Mouse (Mus musculus) embryo, embryonic 10.5 days (tissue): Measurements from ENCODE around the gene Nedd9.

Experiments used
- DNase-seq: peaks from one replicate; pipeline ENCODE4 v3.0.0-alpha.2; 2015; ENCODE audit warnings: low spot score

The Nedd9 gene

DNA sequence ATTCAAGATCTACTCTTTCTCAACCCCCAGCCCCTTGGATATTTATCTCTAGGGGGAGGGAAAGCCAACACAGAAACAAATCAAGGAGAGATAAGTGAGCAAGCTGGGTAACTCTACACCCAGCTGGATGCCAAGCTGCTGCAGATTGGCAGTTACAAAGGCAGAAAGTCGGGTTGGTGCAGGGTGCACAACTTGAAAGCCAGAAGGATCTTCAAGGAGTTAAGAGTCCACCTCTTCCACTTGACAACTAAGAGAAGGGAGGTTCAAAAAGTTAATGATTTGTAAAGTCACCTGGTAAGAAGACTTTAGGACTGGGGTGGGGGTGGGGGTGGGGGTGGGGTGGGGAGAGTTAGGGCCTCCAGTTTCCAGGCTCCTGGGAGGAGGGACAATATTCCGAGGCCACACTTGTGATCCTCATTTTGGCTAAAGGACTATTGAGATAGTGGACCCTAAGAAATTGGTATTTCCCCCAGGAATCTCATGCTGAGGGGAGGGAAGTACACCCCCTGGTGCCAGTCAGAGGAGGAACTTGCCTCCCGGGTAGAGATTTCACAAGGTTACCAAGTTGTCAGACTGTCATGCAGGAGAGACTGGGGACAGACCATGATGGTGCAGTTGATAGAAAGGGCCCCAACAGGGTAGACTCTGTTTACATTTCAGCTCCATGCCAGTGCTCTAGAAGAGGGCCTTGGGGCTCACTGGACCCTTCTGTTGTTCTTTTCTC, 143.8 kb downstream of the Nedd9 start:
- DNase-seq = no peak

DNA sequence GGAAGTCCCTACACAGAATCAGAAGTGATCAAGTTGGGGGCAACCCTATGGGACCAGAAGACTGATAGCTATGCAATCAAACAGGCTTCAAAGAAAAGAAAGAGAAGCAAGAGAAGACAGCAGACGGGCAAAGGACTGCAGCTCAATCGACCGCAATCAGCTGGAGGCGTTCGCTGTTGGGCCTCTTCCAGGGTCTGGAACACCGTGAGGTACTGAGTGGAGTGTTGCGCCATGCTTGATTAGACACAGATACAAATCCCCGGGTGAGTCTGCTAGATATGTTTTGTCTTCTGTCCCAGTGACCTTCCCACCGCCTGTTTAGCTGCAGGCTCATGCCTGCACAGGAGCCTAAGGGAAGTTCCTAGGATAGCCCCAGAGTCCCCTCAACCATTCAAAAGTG, 145.7 kb downstream of the Nedd9 start:
- DNase-seq = no peak

DNA sequence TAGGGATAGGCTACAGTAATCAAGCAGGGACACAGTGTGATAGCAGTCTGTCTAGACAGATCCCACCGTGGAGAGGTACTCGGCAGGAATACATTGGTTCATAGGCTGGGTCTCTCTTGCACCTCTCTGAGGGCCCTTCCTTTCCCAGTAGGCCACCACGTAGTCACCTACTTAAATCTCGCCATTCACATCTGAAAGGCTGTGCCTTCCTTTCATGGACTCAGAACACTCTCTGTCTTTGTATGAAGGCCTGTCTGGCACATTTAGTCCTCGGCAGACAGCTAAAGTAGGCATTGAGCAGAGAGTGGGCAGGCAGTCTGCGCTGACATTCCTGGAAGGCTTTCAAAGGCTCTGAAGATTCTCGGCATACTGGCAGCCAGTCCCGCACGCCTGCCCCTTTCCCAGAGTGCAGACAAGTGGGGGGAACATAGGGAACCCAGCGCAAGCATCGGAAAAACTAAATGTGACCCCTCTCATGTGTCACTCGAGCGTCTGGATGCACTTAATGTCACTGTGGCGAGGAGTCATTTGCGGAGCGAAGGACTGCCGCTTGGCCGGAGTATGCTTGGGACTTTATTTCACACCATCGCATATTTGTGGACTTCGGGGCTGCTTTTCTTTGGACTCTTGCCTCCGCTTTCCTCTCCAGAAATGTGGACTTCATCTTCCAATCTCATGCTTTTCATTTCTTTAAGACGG, 147.4 kb downstream of the Nedd9 start:
- no peak for DNase-seq

DNA sequence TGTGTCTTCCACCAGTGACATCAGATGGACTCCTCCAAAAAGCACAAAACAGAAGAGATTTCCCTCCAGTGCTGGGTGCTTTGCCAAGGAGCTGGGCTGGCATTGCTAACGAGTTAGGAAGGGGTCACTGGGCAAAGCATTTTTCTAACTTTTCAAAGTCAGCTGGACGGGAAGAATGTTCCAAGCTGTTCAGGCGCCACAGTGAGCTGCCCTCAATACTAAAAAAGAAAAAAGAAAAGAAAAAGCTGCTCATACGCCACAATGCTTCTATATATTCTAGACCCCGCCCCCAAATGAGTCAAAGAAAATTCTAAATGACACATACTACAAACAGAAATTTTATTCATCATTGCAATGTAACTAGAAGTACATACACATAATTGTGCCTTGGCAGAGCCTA, 148.0 kb downstream of the Nedd9 start:
- DNase-seq = no peak

DNA sequence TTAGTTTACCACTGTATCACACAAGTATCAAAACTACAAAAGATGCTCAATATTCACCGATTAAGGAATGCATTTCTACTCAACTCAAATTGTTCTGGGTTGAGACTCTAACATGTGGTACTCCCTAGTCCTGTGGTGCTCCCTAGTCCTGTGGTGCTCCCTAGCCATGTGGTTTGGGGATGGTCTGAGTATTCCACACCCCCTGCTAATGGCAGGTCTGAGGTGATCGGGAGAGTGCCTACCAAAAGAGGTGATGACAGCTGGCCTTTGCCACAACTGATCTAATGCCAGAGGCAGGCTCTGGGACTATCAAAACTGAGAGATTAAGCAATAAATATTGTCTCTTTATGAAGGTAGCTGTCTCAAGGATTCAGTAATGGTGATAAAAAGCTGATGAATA, 149.8 kb downstream of the Nedd9 start:
- DNase-seq = no peak

DNA sequence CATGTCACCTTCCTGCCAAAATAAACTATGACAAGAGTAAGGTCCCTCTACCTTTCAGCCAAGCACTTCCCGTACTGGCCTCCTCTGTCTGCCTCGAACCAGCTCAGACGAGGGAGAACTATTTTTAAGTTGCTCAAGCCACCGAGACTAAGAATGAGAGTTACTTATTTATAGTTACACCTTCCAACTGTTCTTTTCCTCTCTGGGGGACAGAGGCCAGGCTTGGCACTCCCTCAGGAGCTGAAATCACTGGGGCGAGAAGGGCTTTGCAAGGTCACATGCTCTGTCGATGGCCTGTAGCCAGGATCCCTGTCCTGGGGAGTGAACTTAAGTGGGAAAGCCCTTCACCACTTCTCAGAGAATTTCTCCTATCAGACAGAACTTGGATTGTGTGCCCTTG, 150.9 kb downstream of the Nedd9 start:
- no peak for DNase-seq

DNA sequence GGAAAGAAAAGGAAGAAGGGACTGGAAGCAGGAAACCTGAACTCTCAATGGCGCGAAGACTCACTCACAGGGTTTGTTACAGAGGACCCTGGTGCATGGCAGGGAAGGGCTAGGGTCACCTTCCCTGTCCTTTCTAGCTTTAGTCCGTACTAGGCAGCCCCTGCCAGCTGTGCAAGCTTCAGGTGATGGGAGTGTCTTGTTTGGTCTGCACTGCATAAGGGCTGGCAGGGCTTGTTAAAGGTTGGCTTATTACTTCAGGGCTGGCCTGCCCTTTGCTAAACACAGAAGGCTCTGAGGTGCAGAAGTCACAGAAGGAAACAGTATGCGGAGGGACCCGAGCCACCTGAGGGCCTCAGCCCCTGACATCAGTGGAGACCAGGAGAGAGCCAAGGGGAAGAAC, 151.4 kb downstream of the Nedd9 start:
- DNase-seq = no peak

DNA sequence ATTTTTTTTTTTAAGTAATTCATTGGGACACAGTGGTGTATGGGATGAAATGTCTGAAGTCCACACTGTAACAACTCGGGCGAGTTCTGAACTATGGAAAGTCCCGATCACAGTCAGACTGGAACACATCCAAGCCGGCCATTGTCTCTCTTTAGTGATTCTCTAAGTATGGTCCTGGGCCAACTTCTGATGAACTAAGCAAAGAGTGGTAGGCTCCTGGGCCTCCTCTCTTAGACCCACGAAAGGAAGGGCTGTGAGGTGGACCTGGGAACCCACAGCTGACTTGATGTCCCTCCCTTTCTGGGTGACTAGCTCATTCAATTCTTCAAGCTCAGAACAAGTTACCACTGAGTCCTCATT, 152.5 kb downstream of the Nedd9 start:
- no peak for DNase-seq

DNA sequence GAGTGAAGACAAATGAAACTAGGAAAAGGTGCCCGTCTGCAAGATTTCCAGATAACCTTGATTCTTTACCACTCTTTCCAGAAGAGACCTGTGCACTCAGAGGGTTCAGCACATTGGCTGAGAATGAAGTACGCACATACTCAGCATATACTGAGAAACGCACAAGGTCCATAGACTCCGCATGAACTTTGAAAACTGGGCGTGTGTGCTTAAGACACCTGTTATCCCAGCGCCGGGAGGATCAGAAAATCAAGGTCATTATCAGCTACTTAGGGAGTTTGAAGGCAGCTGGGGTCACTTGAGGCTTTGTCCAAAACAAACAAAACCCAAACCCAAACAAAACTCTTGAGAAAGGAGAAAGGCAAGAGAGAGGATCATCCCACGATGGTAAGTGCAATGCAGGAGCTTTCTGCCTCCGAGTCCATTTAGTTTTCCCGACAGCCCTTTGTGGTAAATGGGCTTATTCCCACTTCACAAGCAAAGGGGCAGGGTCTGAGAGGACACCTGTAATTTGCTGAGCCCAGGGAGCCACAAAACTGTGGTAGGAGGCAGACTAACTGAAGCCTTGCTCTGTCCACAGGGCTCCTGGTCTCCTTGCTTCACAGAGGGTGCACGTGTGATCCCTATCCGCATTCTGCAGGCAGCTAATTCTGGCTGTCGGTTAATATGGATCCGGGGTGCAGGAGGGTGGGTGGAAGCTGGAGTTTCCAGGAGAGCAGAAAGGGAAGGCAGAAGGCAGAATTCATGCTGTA, 153.1 kb downstream of the Nedd9 start:
- no peak for DNase-seq

DNA sequence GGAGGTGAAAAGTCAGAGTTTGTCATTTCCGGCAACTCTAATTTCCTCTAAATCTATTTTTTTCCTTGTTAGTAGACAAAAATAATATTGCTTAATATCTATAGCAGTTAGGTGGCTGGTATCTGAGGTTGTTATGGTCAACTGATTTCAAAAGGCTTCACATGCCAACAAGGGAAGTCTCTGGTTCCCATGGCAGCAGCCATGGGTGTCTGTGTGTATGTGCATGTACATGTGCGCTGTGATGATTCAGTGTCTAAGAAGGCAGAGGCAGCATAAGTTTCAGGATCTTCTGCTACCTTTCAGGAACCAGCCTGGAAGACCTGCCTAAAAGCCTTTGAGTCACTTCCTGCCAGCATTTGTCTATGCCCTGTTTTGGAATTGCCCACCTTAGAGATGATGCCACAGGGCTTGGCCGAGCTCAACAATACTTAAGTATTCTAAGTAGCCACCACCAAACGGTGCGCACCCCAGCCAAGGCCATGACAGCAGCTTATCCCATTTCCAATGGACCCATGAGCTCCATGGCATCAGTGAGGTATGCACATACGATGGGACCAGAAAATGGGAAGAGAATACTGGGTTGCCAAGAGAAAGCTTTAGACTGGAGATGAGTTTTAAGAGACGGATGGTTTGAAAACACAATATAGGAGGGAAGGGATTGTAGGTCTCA, 155.4 kb downstream of the Nedd9 start:
- DNase-seq = no peak

DNA sequence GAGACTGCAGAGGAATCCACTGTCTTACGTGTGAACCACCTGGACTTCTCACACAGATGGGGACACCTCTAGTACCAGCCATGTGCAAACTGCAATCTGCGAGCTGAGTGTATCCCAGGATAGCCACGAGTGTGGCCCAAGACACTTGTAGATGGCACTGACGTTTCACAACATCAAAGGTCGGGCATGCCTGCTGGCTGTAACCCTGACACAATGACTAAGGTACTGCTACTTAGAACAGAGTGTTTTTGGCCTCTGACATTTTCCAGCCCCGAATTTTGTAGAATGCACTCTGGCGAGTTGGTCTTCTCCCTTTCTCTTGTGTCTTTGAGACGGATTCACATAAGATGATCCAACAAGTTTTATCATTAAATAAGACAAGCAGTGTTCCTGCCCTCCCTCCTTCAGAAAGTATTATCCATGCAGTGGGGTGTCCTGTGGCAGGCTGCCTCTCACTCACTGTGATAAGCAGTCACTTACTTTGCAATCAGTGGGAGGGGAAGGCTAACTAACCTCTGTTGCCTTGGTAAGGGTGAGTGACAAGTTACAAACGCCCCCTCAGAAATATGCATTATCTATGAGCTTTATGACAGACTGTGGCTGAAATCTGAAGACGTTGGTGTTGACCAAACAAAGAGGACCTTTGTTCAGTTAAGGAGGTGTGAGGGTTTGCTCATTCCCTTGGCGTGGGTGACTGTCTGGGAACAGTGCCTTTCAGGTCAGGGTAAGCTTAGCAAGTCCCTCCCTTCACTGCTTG, 156.4 kb downstream of the Nedd9 start:
- no peak for DNase-seq

DNA sequence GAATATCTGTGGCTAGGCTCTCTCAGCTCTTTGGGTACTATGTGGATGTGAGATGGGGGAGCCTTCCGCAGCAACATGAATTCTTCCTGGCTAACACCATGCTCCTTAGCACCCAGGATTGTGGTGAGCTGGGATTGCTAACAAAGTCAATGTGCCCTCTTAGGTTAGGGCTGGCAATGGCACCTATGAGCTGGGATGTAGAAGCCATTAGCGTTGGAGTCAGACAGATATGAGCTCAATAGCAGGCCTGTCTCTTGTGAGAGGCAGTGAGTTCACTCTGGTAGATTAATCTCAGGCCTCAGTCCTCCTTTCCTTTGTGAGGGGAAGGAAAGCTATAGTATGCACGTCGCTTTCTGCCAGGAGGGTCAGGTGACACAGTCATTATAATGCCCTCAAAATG, 157.1 kb downstream of the Nedd9 start:
- DNase-seq = no peak

DNA sequence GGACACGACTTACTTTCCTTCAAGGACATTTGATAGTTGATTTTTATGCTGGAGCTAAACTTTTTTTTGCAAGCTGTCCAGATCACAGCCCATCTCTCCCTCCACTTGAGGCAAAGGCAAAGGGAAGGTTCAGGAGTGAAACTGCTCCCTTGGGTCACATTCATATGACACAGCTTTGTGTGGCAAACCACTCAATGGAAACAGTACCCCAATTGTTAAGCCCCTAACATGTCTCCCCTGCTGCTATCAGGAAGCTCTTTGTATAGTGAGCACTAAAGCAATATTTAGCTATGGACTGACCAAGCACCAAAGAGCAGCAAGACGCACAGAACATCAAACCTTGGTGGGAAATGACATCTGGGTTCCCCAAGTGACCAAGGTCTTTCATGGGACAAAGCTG, 158.7 kb downstream of the Nedd9 start:
- peak; percentile 22 for DNase-seq

DNA sequence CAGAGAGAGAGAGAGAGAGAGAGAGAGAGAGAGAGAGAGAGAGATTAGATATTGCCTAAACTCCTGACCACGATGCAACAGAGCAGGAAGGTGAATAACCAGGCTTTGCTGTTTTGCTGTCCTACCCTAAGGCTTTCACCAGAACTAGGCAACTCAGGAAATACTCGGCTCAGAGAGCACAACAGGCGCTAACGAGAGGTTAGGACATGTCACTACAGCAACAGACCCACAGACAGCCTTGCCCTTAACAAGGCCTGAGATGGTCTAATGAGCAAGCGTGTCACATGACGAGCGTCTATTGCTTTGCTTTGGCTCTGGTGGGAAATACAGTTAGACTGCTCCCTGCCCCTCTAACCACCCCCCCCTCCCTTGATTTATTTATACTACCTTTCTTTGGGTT, 159.6 kb downstream of the Nedd9 start:
- DNase-seq = no peak

DNA sequence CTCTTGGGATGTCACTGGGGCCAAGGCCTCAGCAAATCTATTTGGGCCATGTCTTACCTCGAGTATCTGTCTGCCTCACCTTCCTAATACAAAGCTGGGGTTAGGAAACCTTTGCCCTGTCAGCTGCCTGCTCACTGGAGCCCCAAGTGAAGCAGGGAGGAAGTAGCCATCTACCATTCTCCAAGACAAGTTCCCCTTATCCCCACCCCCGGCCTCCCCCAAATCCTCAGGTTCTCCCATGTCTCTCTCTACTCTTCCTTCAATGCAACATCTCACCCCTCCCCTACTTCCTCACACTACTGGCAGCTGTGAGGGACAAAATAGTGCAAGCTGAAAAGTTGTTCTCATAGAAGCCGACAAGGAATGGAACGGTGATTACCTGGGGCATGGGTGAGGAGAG, 161.0 kb downstream of the Nedd9 start:
- DNase-seq = no peak

DNA sequence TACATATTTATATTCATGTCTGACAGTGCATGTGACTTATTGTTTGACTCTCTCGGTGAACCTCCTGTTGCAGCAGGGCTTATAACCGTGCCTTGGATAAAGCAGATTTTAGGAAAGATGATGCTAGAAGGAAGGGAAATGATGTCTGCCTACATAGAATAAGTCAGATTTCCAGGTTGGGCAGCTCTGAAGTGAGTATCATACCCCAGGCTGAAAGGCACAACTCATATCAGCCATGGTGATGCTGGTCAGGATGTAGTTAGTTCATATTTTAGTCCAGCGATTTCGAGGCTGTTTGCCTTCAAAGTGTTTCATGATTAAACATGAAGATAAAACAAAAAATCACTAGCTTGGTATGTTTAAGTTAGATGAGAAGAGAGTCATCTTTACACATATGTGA, 161.8 kb downstream of the Nedd9 start:
- DNase-seq = no peak

DNA sequence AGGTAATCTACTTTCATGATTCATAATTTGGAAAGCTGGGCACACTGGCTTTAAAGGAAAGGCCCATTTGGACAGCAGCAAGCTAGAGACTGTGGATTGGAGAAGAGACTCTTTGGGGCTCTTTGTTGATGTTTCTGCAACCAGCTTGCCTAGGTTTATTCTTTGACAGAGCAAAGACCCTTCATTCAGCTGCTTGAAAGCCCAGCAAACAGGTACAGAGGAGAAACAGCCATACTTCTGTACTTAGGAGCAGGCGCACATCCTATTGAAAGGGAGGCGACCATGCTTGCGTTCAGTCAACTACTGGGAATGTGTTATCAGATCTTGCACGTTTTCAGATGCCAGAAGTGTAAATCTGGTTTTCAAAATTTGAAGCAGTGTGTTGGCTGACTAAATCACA, 162.5 kb downstream of the Nedd9 start:
- DNase-seq = no peak

DNA sequence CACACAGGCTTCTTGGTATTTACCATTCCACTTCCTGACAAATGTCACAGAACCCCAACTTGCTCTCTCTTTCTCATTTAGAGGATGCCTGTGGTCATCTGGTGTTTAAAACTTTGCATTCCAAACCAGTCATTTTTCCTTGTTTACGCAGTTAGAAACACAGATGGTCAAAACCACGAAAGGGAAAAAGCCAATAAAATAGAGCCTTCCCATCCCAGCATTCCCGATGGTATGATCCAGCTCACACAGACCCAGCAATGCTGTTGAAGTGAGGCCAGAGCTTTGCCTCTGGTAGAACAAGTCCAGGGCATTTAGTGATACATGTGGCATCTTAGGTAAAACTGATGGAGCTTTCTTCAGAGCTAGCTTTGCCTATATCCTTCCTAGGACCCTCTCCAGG, 165.7 kb downstream of the Nedd9 start:
- no peak for DNase-seq

DNA sequence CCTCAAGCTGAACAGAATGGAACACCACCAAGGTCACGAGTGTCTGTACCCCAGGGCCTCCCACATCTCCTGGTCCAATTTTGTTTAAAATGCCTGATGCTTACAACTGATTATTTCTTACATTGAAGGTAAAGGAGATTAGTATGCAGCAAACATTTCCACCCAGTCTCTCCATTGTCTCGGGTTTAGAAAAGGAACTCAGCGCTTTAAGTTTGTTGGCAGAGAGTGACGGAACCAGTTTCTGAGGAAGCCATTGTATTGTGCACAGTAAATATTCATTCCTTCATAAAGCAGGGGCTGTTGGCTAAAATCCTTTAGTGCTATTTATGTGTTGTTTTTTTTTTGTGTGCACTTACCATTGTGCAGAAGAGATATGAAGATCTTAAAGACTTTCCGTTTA, 166.4 kb downstream of the Nedd9 start:
- no peak for DNase-seq

DNA sequence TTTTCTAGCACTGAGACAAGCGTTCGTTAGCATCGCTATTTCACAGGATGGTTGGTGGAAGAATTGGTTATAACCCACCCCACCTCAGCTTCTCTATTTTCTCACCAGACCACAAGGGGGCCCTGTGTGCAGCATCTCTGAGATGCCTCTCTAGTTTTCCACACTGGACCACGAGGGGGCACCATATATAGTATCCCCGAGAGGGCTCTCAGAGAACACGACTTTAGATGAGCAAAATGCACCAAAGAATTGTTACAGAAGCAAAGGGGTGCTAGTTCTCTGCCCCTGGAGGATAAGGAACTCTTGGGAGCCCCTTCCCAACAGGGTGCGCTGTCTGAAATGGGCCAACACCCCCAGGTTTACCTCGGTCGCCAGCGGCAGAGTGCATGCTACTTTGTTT, 184.4 kb downstream of the Nedd9 start:
- DNase-seq = peak; percentile 87

DNA sequence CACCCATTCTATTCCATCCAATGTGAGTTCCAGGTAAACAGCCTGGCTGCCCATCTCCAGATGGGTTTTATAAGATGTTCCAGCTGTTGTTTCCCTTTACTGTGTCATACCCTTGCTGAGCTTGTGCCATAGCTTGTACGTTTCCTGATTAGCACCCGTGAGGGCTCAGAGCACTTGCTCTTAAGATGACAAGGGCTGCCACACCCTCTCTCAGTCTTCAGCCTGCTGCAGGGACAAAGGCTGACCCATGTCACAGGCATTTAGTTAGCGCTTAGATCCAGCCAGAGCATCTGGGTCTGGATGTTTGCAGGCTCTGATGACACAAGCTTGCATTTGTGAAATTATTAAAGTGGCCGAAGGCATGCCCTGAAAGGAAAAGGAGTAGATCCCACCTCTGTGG, 187.1 kb downstream of the Nedd9 start:
- DNase-seq = no peak

DNA sequence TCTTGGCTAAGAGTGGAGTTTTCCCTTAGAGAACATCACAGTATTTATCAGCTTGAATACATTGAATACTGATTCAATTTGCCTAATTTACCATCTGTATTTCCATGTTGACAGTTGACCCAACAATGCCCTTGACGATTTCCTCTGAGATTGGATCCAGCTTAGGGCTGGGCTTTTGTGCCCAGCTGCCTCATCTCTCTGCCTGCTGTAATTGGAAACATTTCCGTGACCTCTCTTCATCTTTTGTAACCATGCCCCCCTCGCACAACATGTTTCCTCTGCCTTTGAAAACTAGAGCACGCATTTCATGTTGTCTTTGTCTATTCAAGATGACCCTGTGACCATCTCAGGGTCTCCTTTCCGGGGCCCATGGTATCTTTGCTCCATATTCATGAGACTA, 188.2 kb downstream of the Nedd9 start:
- peak; percentile 63 for DNase-seq
